In genomic region chr5:64802795-64803719, GRCm38 (mm10) we compare ENCODE assay signal across 8 mouse cellular contexts. TPM values are rescaled to one million over a fixed set of nuclear protein-coding genes. Genes with fewer than 3 reads are reported as not detected.
A peak's percentile ranks its signal among the peaks of the same experiment; 100 is the strongest.
DNase-seq lines count a peak whose midpoint lies in the region; ATAC-seq and TF ChIP-seq lines count a peak whose summit lies in the region.

TSS of gene Klf3 (plus strand) at chr5:64803388.

- peak within 1 kb of the TSS; percentile 99 for H3K4me3 ChIP-seq in ES-Bruce4 (ENCODE audit: low read depth, low read length)
- peak within 1 kb of the TSS; percentile 81 for H3K4me3 ChIP-seq in forebrain, embryonic 13.5 days
- peak within 1 kb of the TSS; percentile 81 for H3K4me3 ChIP-seq in heart, postnatal 0 days (ENCODE audit: low read depth, low read length)
- peak within 1 kb of the TSS; percentile 86 for H3K4me3 ChIP-seq in liver, postnatal 0 days (ENCODE audit: low read depth, low read length)
- H3K4me3 ChIP-seq in neural tube, embryonic 13.5 days = peak within 1 kb of the TSS; percentile 79
- H3K4me3 ChIP-seq in testis, adult 2 months (ENCODE audit: control insufficient read depth, low read depth, low read length) = peak within 1 kb of the TSS; percentile 76

- peak; percentile 89 for ATAC-seq in forebrain, embryonic 13.5 days
- peak; percentile 93 for ATAC-seq in heart, postnatal 0 days (ENCODE audit: insufficient read depth, low read depth)
- ATAC-seq in liver, postnatal 0 days = peak; percentile 89
- peak; percentile 93 for ATAC-seq in neural tube, embryonic 13.5 days (ENCODE audit: low read depth)

- under 1% methylated on average over 61 of the region's 116 CpGs for WGBS in forebrain, embryonic 13.5 days
- under 1% methylated on average over 74 of the region's 116 CpGs for WGBS in heart, postnatal 0 days
- WGBS in liver, postnatal 0 days (ENCODE audit: insufficient replicate concordance) = 1% methylated on average over 62 of the region's 116 CpGs
- under 1% methylated on average over 108 of the region's 116 CpGs for WGBS in neural tube, embryonic 13.5 days

- H3K9ac ChIP-seq in ES-Bruce4 (ENCODE audit: low read depth, poor library complexity, severe bottlenecking) = peak within 1 kb of the TSS; percentile 99
- peak within 1 kb of the TSS; percentile 92 for H3K9ac ChIP-seq in forebrain, embryonic 13.5 days
- peak within 1 kb of the TSS; percentile 88 for H3K9ac ChIP-seq in heart, postnatal 0 days (replicated peaks; ENCODE audit: low read depth, low read length)
- peak within 1 kb of the TSS; percentile 99 for H3K9ac ChIP-seq in liver, postnatal 0 days (replicated peaks)
- peak within 1 kb of the TSS; percentile 88 for H3K9ac ChIP-seq in neural tube, embryonic 13.5 days

- TF ChIP-seq EP300 in ES-Bruce4 (IDR thresholded peaks at IDR 0.05; ENCODE audit: insufficient read depth, low read depth, low read length) = peak; percentile 85
- TF ChIP-seq EP300 in heart, postnatal 0 days (IDR thresholded peaks at IDR 0.05; ENCODE audit: low read depth) = peak; percentile 59; the same call in 1 of the 2 replicates
- peak; percentile 47; the same call in 1 of the 2 replicates for TF ChIP-seq EP300 in liver, postnatal 0 days (IDR thresholded peaks at IDR 0.05; ENCODE audit: low read depth)

- peaks cover 9% of the 10 kb centered on the region for H3K4me1 ChIP-seq in ES-Bruce4 (ENCODE audit: control insufficient read depth, insufficient read depth, low read length)
- H3K4me1 ChIP-seq in forebrain, embryonic 13.5 days = peaks cover 40% of the 10 kb centered on the region
- peaks cover 16% of the 10 kb centered on the region; the same call in 1 of the 2 replicates for H3K4me1 ChIP-seq in heart, postnatal 0 days (ENCODE audit: control insufficient read depth, insufficient read depth)
- peaks cover 20% of the 10 kb centered on the region for H3K4me1 ChIP-seq in liver, postnatal 0 days (ENCODE audit: insufficient read depth)
- peaks cover 30% of the 10 kb centered on the region for H3K4me1 ChIP-seq in neural tube, embryonic 13.5 days (replicated peaks)
- peaks cover 6% of the 10 kb centered on the region for H3K4me1 ChIP-seq in testis, adult 2 months (ENCODE audit: control insufficient read depth, insufficient read depth, low read length)

- H3K36me3 ChIP-seq in ES-Bruce4 (ENCODE audit: control insufficient read depth, insufficient read depth, low read length, poor library complexity, severe bottlenecking) = no peaks in the 10 kb centered on the region
- no peaks in the 10 kb centered on the region for H3K36me3 ChIP-seq in forebrain, embryonic 13.5 days (ENCODE audit: poor library complexity, severe bottlenecking)
- no peaks in the 10 kb centered on the region for H3K36me3 ChIP-seq in heart, postnatal 0 days (replicated peaks; ENCODE audit: control insufficient read depth, insufficient read depth, low read length)
- H3K36me3 ChIP-seq in liver, postnatal 0 days (replicated peaks; ENCODE audit: insufficient read depth, low read length) = 0 out of 2 replicates have a peak, but pooled peaks cover 2% of the 10 kb centered on the region
- H3K36me3 ChIP-seq in neural tube, embryonic 13.5 days = no peaks in the 10 kb centered on the region
- H3K36me3 ChIP-seq in testis, adult 2 months (ENCODE audit: control insufficient read depth, insufficient read depth, low read length) = no peaks in the 10 kb centered on the region

- peak within 1 kb of the TSS; percentile 73 for H3K4me2 ChIP-seq in forebrain, embryonic 13.5 days
- H3K4me2 ChIP-seq in heart, postnatal 0 days (ENCODE audit: low read depth, low read length) = peak within 1 kb of the TSS; percentile 66
- peak within 1 kb of the TSS; percentile 92 for H3K4me2 ChIP-seq in liver, postnatal 0 days (ENCODE audit: low read depth, low read length)
- H3K4me2 ChIP-seq in neural tube, embryonic 13.5 days = peak within 1 kb of the TSS; percentile 88

- TF ChIP-seq POLR2A in ES-Bruce4 (IDR thresholded peaks at IDR 0.05; ENCODE audit: insufficient read depth, low read length) = peak; percentile 40
- TF ChIP-seq POLR2A in testis, adult 2 months (IDR thresholded peaks at IDR 0.05; ENCODE audit: control insufficient read depth, low read depth, low read length) = peak; percentile 51

- H3K27me3 ChIP-seq in ES-Bruce4 (ENCODE audit: control insufficient read depth, insufficient read depth, low read length, poor library complexity, severe bottlenecking) = no peaks in the 10 kb centered on the region
- no peaks in the 10 kb centered on the region; the same call in 1 of the 2 replicates for H3K27me3 ChIP-seq in forebrain, embryonic 13.5 days
- no peaks in the 10 kb centered on the region for H3K27me3 ChIP-seq in heart, postnatal 0 days (ENCODE audit: control insufficient read depth, insufficient read depth, low read length)
- H3K27me3 ChIP-seq in liver, postnatal 0 days (ENCODE audit: insufficient read depth, low read length) = no peaks in the 10 kb centered on the region
- H3K27me3 ChIP-seq in neural tube, embryonic 13.5 days = no peaks in the 10 kb centered on the region
- no peaks in the 10 kb centered on the region; the same call in 1 of the 2 replicates for H3K27me3 ChIP-seq in testis, adult 2 months (ENCODE audit: control insufficient read depth, insufficient read depth, low read length)

- H3K27ac ChIP-seq in ES-Bruce4 (ENCODE audit: insufficient read depth, low read length) = peak within 1 kb of the TSS; percentile 98
- H3K27ac ChIP-seq in forebrain, embryonic 13.5 days = peak within 1 kb of the TSS; percentile 96
- H3K27ac ChIP-seq in heart, postnatal 0 days (ENCODE audit: low read depth) = peak within 1 kb of the TSS; percentile 98
- H3K27ac ChIP-seq in liver, postnatal 0 days (ENCODE audit: low read depth) = peak within 1 kb of the TSS; percentile 99
- peak within 1 kb of the TSS; percentile 93 for H3K27ac ChIP-seq in neural tube, embryonic 13.5 days (replicated peaks)
- peak within 1 kb of the TSS; percentile 81 for H3K27ac ChIP-seq in testis, adult 2 months (ENCODE audit: control insufficient read depth, insufficient read depth, low read depth, low read length)

- peak; percentile 91 for DNase-seq in c-Kit-positive CD71-positive TER-119-positive erythroid progenitor cells, embryonic 14.5 days (ENCODE audit: low spot score)
- peak; percentile 91 for DNase-seq in heart, postnatal 0 days (ENCODE audit: low spot score)
- DNase-seq in kidney, postnatal 36 days = peak; percentile 95 to 96
- peak; percentile 97 for DNase-seq in liver, postnatal 0 days

- TF ChIP-seq CTCF in ES-Bruce4 (IDR thresholded peaks at IDR 0.05; ENCODE audit: low read depth, low read length) = no peak
- TF ChIP-seq CTCF in heart, postnatal 0 days (IDR thresholded peaks at IDR 0.05; ENCODE audit: low read depth) = peak; percentile 5; the same call in 1 of the 2 replicates
- TF ChIP-seq CTCF in liver, postnatal 0 days (IDR thresholded peaks at IDR 0.05; ENCODE audit: low read depth) = peak; percentile 30; the same call in 1 of the 2 replicates
- no peak for TF ChIP-seq CTCF in testis, adult 2 months (IDR thresholded peaks at IDR 0.05; ENCODE audit: control insufficient read depth, insufficient read depth, insufficient replicate concordance, low read depth, low read length)

- H3K9me3 ChIP-seq in ES-Bruce4 (replicated peaks; ENCODE audit: control insufficient read depth, insufficient read depth, low read length, poor library complexity, severe bottlenecking) = peaks cover 5% of the 10 kb centered on the region; the same call in 1 of the 2 replicates
- H3K9me3 ChIP-seq in forebrain, embryonic 13.5 days (replicated peaks) = 0 out of 2 replicates have a peak, but pooled peaks cover 3% of the 10 kb centered on the region
- no peaks in the 10 kb centered on the region; the same call in 1 of the 2 replicates for H3K9me3 ChIP-seq in heart, postnatal 0 days (replicated peaks; ENCODE audit: control insufficient read depth, low read length)
- H3K9me3 ChIP-seq in liver, postnatal 0 days (ENCODE audit: low read length) = no peaks in the 10 kb centered on the region
- H3K9me3 ChIP-seq in neural tube, embryonic 13.5 days = 0 out of 2 replicates have a peak, but pooled peaks cover 4% of the 10 kb centered on the region

RNA-seq across cellular contexts. Expression of gene Klf3, which starts in this region (rescaled TPM):
- 108 and 112 TPM in 2 replicates for polyA plus RNA-seq in ES-Bruce4 (2011; ENCODE audit: insufficient read depth, insufficient read length, low read depth, missing spikeins)
- polyA plus RNA-seq in forebrain, embryonic 13.5 days (2015; fragmentation: Nextera tagmentation; extraction: Ambion mirVana) = 24.0 and 25.1 TPM in 2 replicates
- total RNA-seq in heart, postnatal 0 days (2014; rRNA removed; ENCODE audit: low replicate concordance) = 22.6 and 26.5 TPM in 2 replicates
- 33.5 and 37.3 TPM in 2 replicates for polyA plus RNA-seq in heart, postnatal 0 days (2015; fragmentation: Nextera tagmentation; extraction: Ambion mirVana)
- polyA plus RNA-seq in liver, postnatal 0 days (2015; fragmentation: Nextera tagmentation; extraction: Ambion mirVana) = 63.5 and 65.7 TPM in 2 replicates
- polyA plus RNA-seq in neural tube, embryonic 13.5 days (2015; fragmentation: Nextera tagmentation; extraction: Ambion mirVana) = 23.8 and 25.3 TPM in 2 replicates
- polyA plus RNA-seq in testis, adult 2 months (2012; rRNA removed) = 4.9 and 5.8 TPM in 2 replicates

Comparison
In these comparisons a context has a peak if more than half of its experiments do, and no peak if none do; other contexts are left out.
1. Peak in every context shown above with its lines: DNase-seq, ATAC-seq, H3K4me3 ChIP-seq and H3K27ac ChIP-seq.
2. CTCF ChIP-seq: peak in heart, postnatal 0 days (single experiment) and liver, postnatal 0 days (single experiment); none in ES-Bruce4 (single experiment) and testis, adult 2 months (single experiment).